Mouse (Mus musculus) heart, embryonic 14.5 days (tissue): ENCODE results near the gene Timp4. TPM values are rescaled to one million over a fixed set of nuclear protein-coding genes. Genes with fewer than 3 reads are reported as not detected.
"Not testable (repeated sequence)": the region's sequence is repeated elsewhere in the genome, so short reads cannot be mapped to it uniquely, and the experiment has no call there.

Experiments
- ATAC-seq: fragments of 200-750 bp; cut with Nextera tagmentation; 2 replicates; pipeline ENCODE4 v1.8.0; 2017; ENCODE audit warnings: low read depth, moderate TSS enrichment; ENCODE audit not compliant: insufficient number of reproducible peaks, insufficient read depth, low FRiP score
- H3K27ac ChIP-seq, 2 experiments: fragments of 200-500 bp in 1 of 2; fragments of 300-500 bp in 1 of 2; sonication (generic) in 1 of 2; replicated peaks in 1 of 2; 2 replicates each; pipeline ENCODE4 v1.5.1; 2012 to 2014; ENCODE audit warnings: low read depth in 2 of 2, low read length in 2 of 2, control low read depth in 1 of 2, mild to moderate bottlenecking in 1 of 2, mixed read lengths in 1 of 2; ENCODE audit not compliant: control insufficient read depth in 1 of 2, insufficient read depth in 1 of 2
- H3K27me3 ChIP-seq: fragments of 300-500 bp; sonication (generic); 2 replicates; pipeline ENCODE4 v1.6.1; 2014; ENCODE audit warnings: mild to moderate bottlenecking, low read length, control low read depth; ENCODE audit not compliant: control insufficient read depth, insufficient read depth
- H3K36me3 ChIP-seq: fragments of 300-500 bp; sonication (generic); 2 replicates; pipeline ENCODE4 v1.6.1; 2014; ENCODE audit warnings: mild to moderate bottlenecking, control low read depth, low read length, mixed read lengths; ENCODE audit not compliant: control insufficient read depth, insufficient read depth
- H3K4me1 ChIP-seq, 2 experiments: fragments of 200-500 bp in 1 of 2; fragments of 300-500 bp in 1 of 2; sonication (generic) in 1 of 2; 2 replicates each; pipeline ENCODE4 v1.6.1; 2012 to 2014; ENCODE audit warnings: low read length in 2 of 2, control low read depth in 1 of 2, mixed read lengths in 1 of 2; ENCODE audit not compliant: control insufficient read depth in 2 of 2, insufficient read depth in 2 of 2
- H3K4me2 ChIP-seq: fragments of 300-500 bp; sonication (generic); 2 replicates; pipeline ENCODE4 v1.6.1; 2014; ENCODE audit warnings: mild to moderate bottlenecking, low read length
- H3K4me3 ChIP-seq, 2 experiments: fragments of 200-500 bp in 1 of 2; fragments of 300-500 bp in 1 of 2; sonication (generic) in 1 of 2; 2 replicates each; pipeline ENCODE4 v1.5.1; 2012 to 2014; ENCODE audit warnings: low read length in 2 of 2, mild to moderate bottlenecking in 2 of 2, control low read depth in 1 of 2, low read depth in 1 of 2, moderate library complexity in 1 of 2; ENCODE audit not compliant: control insufficient read depth in 1 of 2, insufficient read depth in 1 of 2
- H3K9ac ChIP-seq: fragments of 300-500 bp; sonication (generic); 2 replicates; pipeline ENCODE4 v1.6.1; 2014; ENCODE audit warnings: mild to moderate bottlenecking, low read length
- H3K9me3 ChIP-seq: fragments of 300-500 bp; sonication (generic); 2 replicates; pipeline ENCODE4 v1.6.1; 2016; ENCODE audit warnings: low read length, control low read depth; ENCODE audit not compliant: control insufficient read depth
- WGBS: fragments of 180-500 bp; shearing (Covaris S2); extraction: QIAGEN DNeasy Blood & Tissue Kit; methylation state at CpG from one replicate; pipeline ENCODE4 v1.1.7; 2014; 5-methylcytosine and 5-hydroxymethylcytosine counted together
- polyA plus RNA-seq: library from polyadenylated mRNA; unstranded; fragments of >200 nt; fragmentation: Nextera tagmentation; extraction: Ambion mirVana; gene quantifications from 2 replicates; pipeline ENCODE4 v1.2.1, GENCODE M21; 2014

Gene Timp4
- polyA plus RNA-seq, 1 experiment from 2014 or later, result 0.43 TPM

DNA sequence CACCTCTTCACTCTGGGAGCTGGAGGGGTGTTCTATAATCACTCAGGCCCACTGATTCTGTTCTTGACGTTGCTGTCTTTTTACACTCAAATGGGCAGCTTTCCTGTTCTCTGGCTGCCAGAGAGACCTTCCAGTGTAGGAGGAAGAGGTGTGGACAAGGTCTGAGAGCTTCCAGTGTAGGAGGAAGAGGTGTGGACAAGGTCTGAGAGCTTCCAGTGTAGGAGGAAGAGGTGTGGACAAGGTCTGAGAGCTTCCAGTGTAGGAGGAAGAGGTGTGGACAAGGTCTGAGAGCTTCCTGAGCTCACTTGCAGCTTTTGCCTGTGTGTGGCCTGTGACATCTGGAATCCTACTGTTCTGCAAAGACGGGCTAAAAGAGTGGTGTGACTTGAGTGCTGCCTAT lies 11.6 kb downstream of the Timp4 start:
- H3K4me2 ChIP-seq, result peak overlapping the region; percentile 35
- peak; percentile 62 for ATAC-seq
- peak overlapping the region; percentile 48 to 57; a peak in 3 of 4 replicates for H3K27ac ChIP-seq
- H3K9me3 ChIP-seq, H3K4me1 ChIP-seq, H3K4me3 ChIP-seq, H3K9ac ChIP-seq, H3K36me3 ChIP-seq: not testable (repeated sequence)
- H3K27me3 ChIP-seq, result peaks cover 81% of the 10 kb centered on the region
- WGBS, result 0% methylated on average over 2 of the region's 2 CpGs

GRCm38 (mm10) chr6:115239335-115239734 lies 12.7 kb downstream of the Timp4 start:
- peaks cover 81% of the 10 kb centered on the region for H3K27me3 ChIP-seq
- no peaks in the 10 kb centered on the region for H3K36me3 ChIP-seq
- H3K4me2 ChIP-seq, result no peak overlapping the region
- WGBS, result 80% methylated on average over 7 of the region's 7 CpGs
- H3K9me3 ChIP-seq, result no peaks in the 10 kb centered on the region
- H3K27ac ChIP-seq, result no peak overlapping the region
- H3K4me1 ChIP-seq, result peaks cover 4 to 7% of the 10 kb centered on the region in 2 experiments
- ATAC-seq, result no peak
- H3K4me3 ChIP-seq, result no peak overlapping the region
- H3K9ac ChIP-seq, result no peak overlapping the region

DNA sequence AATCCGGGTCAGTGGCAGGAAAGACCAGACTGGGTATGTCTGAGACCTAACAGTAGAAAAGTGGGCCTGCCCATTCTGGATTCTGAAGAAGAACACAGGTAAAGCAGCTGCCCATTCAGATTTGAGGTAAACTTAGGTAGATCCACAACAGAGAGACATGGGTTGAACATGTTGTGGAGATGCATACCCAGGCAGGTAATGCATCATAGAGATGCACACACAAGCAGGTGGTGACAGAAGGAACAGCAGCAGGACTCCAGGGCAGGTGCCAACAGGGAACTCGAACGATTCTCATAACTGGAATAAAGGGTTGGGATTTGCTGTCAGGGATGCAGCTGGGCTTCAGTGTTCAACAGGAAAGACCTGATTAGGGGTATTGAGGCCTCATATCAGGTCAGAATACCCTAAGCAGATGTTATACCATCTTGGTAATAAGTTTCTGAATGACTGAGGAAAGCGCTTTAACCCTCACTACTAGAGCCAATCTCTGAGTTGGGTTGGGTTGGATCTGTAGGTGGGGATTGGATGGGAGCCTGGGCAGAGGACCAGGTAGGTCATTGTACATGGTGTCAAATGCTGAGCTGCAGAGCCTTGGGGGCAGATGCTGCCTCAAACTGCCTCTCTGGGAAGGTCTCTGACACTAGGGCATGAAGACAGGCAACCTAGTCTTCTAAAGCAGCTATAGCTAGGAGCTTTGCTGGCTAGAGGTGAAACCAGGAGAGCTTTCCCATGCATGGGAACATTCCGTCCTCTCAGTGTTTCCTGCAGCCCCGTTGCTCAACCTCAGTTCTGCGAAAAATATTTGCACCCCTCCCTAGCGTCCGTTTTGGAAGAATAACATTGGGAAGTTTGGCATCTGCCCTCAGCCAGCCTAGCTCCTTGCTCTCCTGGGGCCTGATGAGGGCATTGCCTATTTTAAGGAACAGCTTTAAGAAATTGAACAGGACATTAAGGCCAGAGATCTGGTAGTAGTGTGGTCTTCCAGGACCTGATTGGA lies 13.7 kb downstream of the Timp4 start:
- H3K36me3 ChIP-seq, result no peaks in the 10 kb centered on the region
- H3K9me3 ChIP-seq, result no peaks in the 10 kb centered on the region
- no peak overlapping the region for H3K9ac ChIP-seq
- ATAC-seq, result no peak
- H3K4me1 ChIP-seq, result peaks cover 4 to 7% of the 10 kb centered on the region in 2 experiments
- 72% methylated on average over 9 of the region's 9 CpGs for WGBS
- H3K4me2 ChIP-seq, result no peak overlapping the region
- no peak overlapping the region for H3K4me3 ChIP-seq
- peaks cover 78% of the 10 kb centered on the region for H3K27me3 ChIP-seq
- H3K27ac ChIP-seq, result no peak overlapping the region

DNA sequence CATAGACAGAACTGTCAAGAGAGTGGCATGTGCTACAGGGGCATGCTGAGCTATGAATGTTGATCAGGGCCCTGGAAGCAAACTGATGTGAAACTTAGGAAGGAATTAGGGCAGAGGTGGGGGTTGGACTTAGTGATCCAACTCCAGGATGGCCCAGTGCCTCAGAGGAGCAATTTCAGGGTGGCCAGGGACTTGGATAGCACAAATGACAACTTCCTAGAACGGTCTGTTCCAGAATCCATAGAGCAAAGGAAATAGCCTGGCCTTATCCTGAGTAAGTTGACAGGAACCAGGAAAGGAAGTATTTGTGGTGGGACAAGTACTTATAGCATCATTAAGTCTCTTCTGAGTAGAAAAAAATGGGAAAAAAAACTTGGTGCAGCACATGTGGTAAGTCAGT lies 19.4 kb downstream of the Timp4 start:
- H3K9me3 ChIP-seq, result no peaks in the 10 kb centered on the region
- no peaks in the 10 kb centered on the region for H3K36me3 ChIP-seq
- no peak overlapping the region for H3K9ac ChIP-seq
- no peak overlapping the region for H3K4me2 ChIP-seq
- no peak for ATAC-seq
- 0 out of 4 replicates have a peak overlapping the region, but pooled peaks of 1 of the 2 experiments have one; percentile 24 for H3K27ac ChIP-seq
- no peak overlapping the region for H3K4me3 ChIP-seq
- H3K27me3 ChIP-seq, result peaks cover 67% of the 10 kb centered on the region
- 59% methylated on average over 1 of the region's 1 CpGs for WGBS
- no peaks in the 10 kb centered on the region for H3K4me1 ChIP-seq

DNA sequence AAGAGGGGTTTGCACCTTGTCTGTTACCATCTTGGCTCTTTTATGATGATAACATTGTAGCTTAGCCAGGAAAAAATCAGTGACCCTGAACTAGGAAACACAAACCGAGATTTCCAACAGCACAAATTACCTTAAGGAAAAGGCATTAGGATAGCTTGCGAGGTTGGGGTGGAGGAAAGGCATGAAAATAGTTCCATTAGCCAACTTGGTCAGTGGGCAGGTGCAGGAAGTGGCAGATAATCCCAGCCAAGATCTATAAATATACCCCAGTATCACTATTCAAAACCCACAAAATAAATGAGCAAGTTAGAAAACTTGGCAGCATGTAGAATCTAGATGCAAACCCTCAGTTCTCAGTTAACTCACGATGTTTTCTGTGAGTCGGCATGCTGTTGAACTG lies 20.2 kb downstream of the Timp4 start:
- H3K4me3 ChIP-seq, result no peak overlapping the region
- no peak overlapping the region for H3K27ac ChIP-seq
- H3K4me2 ChIP-seq, result no peak overlapping the region
- no peak for ATAC-seq
- H3K9ac ChIP-seq, result no peak overlapping the region
- WGBS, result 59% methylated on average over 4 of the region's 4 CpGs
- no peaks in the 10 kb centered on the region for H3K4me1 ChIP-seq
- H3K36me3 ChIP-seq, result no peaks in the 10 kb centered on the region
- H3K27me3 ChIP-seq, result peaks cover 59% of the 10 kb centered on the region
- H3K9me3 ChIP-seq, result no peaks in the 10 kb centered on the region

DNA sequence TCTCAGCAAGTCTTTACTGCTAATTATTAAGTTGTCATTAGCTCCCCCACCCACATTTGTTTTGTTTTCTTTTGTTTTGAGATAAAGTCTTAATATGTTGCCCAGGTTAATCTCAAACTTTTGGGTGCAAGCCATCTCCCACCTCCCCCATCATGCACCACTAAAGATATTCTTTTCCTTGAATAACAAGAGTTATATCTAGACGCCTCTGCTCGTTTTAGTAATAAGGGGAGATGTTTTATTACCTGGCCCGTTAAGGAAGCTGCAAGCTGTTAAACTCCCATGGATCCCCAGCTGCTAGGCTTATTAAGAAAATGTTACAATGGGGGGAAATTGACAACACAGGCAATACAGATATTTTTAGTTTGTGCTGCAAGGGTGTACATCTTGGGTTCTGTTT lies 21.4 kb downstream of the Timp4 start:
- Histone ChIP-seq H3K4me2 (no peak overlapping the region), H3K27me3 (peaks cover 51% of the 10 kb centered on the region), H3K9ac (no peak overlapping the region), H3K9me3 (no peaks in the 10 kb centered on the region), H3K4me1 (no peaks in the 10 kb centered on the region), H3K36me3 (no peaks in the 10 kb centered on the region), H3K4me3 (no peak overlapping the region), H3K27ac (no peak overlapping the region)
- 76% methylated on average over 3 of the region's 3 CpGs for WGBS
- ATAC-seq, result no peak

DNA sequence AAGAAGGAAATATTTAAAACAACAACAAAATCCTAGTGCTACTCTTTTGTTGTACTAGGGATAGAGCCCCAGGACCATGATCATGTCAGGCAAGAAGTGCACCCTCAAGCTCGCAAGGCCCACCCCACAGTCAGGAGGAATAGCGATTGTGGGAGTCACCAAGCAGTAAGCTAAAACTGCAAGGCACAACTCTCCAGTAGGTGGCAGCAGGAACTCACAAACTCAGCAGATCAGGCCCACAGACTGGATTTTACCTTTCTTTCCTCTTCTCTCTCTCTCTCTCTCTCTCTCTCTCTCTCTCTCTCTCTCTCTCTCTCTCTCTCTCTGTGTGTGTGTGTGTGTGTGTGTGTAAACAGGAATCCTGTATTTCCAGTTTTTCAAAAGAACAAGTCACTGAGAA lies 24.5 kb downstream of the Timp4 start:
- H3K9ac ChIP-seq, result no peak overlapping the region
- no peaks in the 10 kb centered on the region for H3K36me3 ChIP-seq
- no peak overlapping the region for H3K4me2 ChIP-seq
- WGBS, result 5% methylated on average over 2 of the region's 2 CpGs
- H3K4me1 ChIP-seq, result no peaks in the 10 kb centered on the region
- no peak overlapping the region for H3K27ac ChIP-seq
- H3K27me3 ChIP-seq, result peaks cover 43% of the 10 kb centered on the region
- no peaks in the 10 kb centered on the region for H3K9me3 ChIP-seq
- no peak for ATAC-seq
- no peak overlapping the region for H3K4me3 ChIP-seq
